Mouse (Mus musculus): Measurements from ENCODE around the gene Edar.

GRCm38 (mm10) chr10:58673278-58674061 is 2.0 kb downstream of the Edar start:
- TF ChIP-seq CTCF (IDR thresholded peaks at IDR 0.05; ENCODE audit: extremely low read depth, insufficient read depth, low read length), result peak; percentile 71
- no peak for TF ChIP-seq POLR2A (IDR thresholded peaks at IDR 0.05; ENCODE audit: extremely low read depth, insufficient read depth, low read length)

Data from cortical plate, adult 2 months (tissue).